Mouse (Mus musculus): ENCODE results near the gene Cir1. TPM values are rescaled to one million over a fixed set of nuclear protein-coding genes. Genes with fewer than 3 reads are reported as not detected.
A peak's percentile ranks its signal among the peaks of the same experiment; 100 is the strongest.

The Cir1 gene
- total and polyA plus RNA-seq, 3 experiments = 3.8 to 14.3 (median 5.2) TPM

DNA sequence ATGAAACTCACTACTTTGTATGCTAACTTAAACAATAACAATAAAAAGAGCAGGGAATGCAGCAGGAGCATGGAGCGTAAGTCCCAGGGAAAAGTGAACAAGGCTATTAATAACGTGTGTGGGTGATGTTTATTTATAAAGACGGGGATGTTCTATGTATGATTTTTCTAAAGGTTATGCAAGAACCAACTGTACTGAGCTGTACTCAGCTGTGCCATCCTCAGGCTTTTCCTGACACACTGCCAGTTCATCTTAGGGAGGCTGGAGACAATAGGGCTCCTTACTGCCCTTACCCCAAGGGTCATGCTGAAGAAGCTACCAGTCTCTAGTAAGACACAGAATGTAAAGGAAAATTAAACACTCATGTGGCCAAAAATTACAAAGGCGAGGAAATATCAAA, 21.4 kb downstream of the Cir1 start:
- Histone ChIP-seq H3K4me1 (ENCODE audit: control insufficient read depth in 1 of 2, insufficient read depth in 2 of 2) (peaks cover 0 to 6% of the 10 kb centered on the region in 2 experiments; a peak in 1 of 4 replicates), H3K36me3 (replicated peaks in 1 of 2; ENCODE audit: control insufficient read depth in 1 of 2, insufficient read depth in 1 of 2, low read length in 1 of 2) (peaks cover 23 to 68% of the 10 kb centered on the region in 2 experiments), H3K9ac (ENCODE audit: insufficient read depth, low read depth) (no peak overlapping the region), H3K79me2 (replicated peaks; ENCODE audit: control insufficient read depth, extremely low read depth, insufficient read depth, poor library complexity, severe bottlenecking) (no peaks in the 10 kb centered on the region), H3K4me3 (replicated peaks in 1 of 3; ENCODE audit: low read depth in 2 of 3, low read length in 2 of 3, poor library complexity in 1 of 3) (no peak overlapping the region), H3K4me2 (ENCODE audit: insufficient read depth, low read depth, poor library complexity, severe bottlenecking) (no peak overlapping the region), H3K9me3 (replicated peaks; ENCODE audit: low read length) (no peaks in the 10 kb centered on the region), H3K27me3 (replicated peaks) (no peaks in the 10 kb centered on the region), H3K27ac (ENCODE audit: insufficient read depth, low read depth) (no peak overlapping the region)
- dilution Hi-C loops (cut with MboI; ENCODE audit: extremely low pct_ligation_motif_present, extremely low pct_unique_long_range_greater_than_20kb, low sequenced_read_pairs) = no loop called here
- in situ Hi-C loops (cut with MboI; ENCODE audit: low pct_ligation_motif_present, low pct_unique_long_range_greater_than_20kb, low sequenced_read_pairs) = loop anchor here (25.0 kb wide), 2 partner anchors 329 to 654 kb away; no protein-coding TSS in a partner anchor
- no peak for DNase-seq (ENCODE audit: extremely low read depth)
- TF ChIP-seq NRF1 (IDR thresholded peaks at IDR 0.05; ENCODE audit: low read depth, low read length) (no peak), PAX5 (IDR thresholded peaks at IDR 0.05; ENCODE audit: low read length) (no peak), ZC3H11A (IDR thresholded peaks at IDR 0.05; ENCODE audit: low read depth, low read length) (no peak), ETS1 (conservative IDR thresholded peaks at IDR 0.05; ENCODE audit: low read depth, low read length) (no peak), NELFE (IDR thresholded peaks at IDR 0.05; ENCODE audit: low read depth, low read length) (no peak), POLR2A (IDR thresholded peaks at IDR 0.05; ENCODE audit: low read depth, low read length) (no peak), TCF12 (IDR thresholded peaks at IDR 0.05; ENCODE audit: low read depth, low read length) (no peak), CTCF (conservative IDR thresholded peaks at IDR 0.05 in 1 of 2, IDR thresholded peaks at IDR 0.05 in 1 of 2; ENCODE audit: low read depth in 2 of 2, low read length in 2 of 2) (no peak), USF1 (IDR thresholded peaks at IDR 0.05; ENCODE audit: low read depth, low read length) (no peak), RAD21 (IDR thresholded peaks at IDR 0.05; ENCODE audit: low read depth, low read length) (no peak), ZKSCAN1 (IDR thresholded peaks at IDR 0.05; ENCODE audit: borderline replicate concordance, low read depth, low read length) (no peak), MAFK (IDR thresholded peaks at IDR 0.05; ENCODE audit: insufficient replicate concordance, low read length) (no peak), ZMIZ1 (IDR thresholded peaks at IDR 0.05; ENCODE audit: low read depth, low read length) (no peak), RCOR1 (conservative IDR thresholded peaks at IDR 0.05; ENCODE audit: low read depth, low read length) (no peak)

DNA sequence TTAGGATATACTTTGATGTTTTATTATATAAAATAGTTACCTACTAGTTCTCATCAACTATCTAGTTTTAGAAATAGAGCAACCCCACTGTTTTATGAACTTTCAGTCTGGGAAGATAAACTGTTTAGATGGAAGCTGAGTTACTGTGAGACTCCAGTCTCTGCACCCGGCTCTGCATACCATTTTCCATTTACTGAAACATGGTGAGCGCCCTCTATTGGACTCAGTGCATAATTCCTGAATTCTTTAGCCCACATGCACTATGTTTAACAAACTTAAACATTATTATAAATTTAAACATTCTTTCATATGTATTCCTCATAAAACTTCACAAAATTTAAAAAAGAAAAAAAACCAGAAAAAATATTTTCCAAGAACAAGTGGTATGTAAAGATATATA, 26.9 kb downstream of the Cir1 start:
- Histone ChIP-seq H3K4me3 (replicated peaks in 1 of 3; ENCODE audit: low read depth in 2 of 3, low read length in 2 of 3, poor library complexity in 1 of 3) (no peak overlapping the region), H3K36me3 (replicated peaks in 1 of 2; ENCODE audit: control insufficient read depth in 1 of 2, insufficient read depth in 1 of 2, low read length in 1 of 2) (peaks cover 8 to 38% of the 10 kb centered on the region in 2 experiments), H3K27me3 (replicated peaks) (no peaks in the 10 kb centered on the region), H3K4me1 (ENCODE audit: control insufficient read depth in 1 of 2, insufficient read depth in 2 of 2) (no peaks in the 10 kb centered on the region), H3K9ac (ENCODE audit: insufficient read depth, low read depth) (no peak overlapping the region), H3K79me2 (replicated peaks; ENCODE audit: control insufficient read depth, extremely low read depth, insufficient read depth, poor library complexity, severe bottlenecking) (no peaks in the 10 kb centered on the region), H3K27ac (ENCODE audit: insufficient read depth, low read depth) (no peak overlapping the region), H3K4me2 (ENCODE audit: insufficient read depth, low read depth, poor library complexity, severe bottlenecking) (no peak overlapping the region), H3K9me3 (replicated peaks; ENCODE audit: low read length) (no peaks in the 10 kb centered on the region)
- TF ChIP-seq E2F4 (IDR thresholded peaks at IDR 0.05; ENCODE audit: insufficient replicate concordance, low read depth, low read length) = no peak
- TF ChIP-seq RAD21 (IDR thresholded peaks at IDR 0.05; ENCODE audit: low read depth, low read length) = peak; percentile 55
- TF ChIP-seq SMC3 (IDR thresholded peaks at IDR 0.05; ENCODE audit: low read depth, low read length) = peak; percentile 49
- TF ChIP-seq NELFE (IDR thresholded peaks at IDR 0.05; ENCODE audit: low read depth, low read length) = no peak
- no peak for TF ChIP-seq TCF12 (IDR thresholded peaks at IDR 0.05; ENCODE audit: low read depth, low read length)
- peak; percentile 40 to 78; a peak in 3 of 4 replicates for TF ChIP-seq CTCF (conservative IDR thresholded peaks at IDR 0.05 in 1 of 2, IDR thresholded peaks at IDR 0.05 in 1 of 2; ENCODE audit: low read depth in 2 of 2, low read length in 2 of 2)
- peak; percentile 63 for DNase-seq (ENCODE audit: extremely low read depth)
- in situ Hi-C loops (cut with MboI; ENCODE audit: low pct_ligation_motif_present, low pct_unique_long_range_greater_than_20kb, low sequenced_read_pairs) = loop anchor here (10.0 to 25.0 kb wide), 5 partner anchors 121 to 771 kb away; no protein-coding TSS in a partner anchor
- dilution Hi-C loops (cut with MboI; ENCODE audit: extremely low pct_ligation_motif_present, extremely low pct_unique_long_range_greater_than_20kb, low sequenced_read_pairs) = no loop called here

Measured in CH12.LX (cell line).